In the genomic region with DNA sequence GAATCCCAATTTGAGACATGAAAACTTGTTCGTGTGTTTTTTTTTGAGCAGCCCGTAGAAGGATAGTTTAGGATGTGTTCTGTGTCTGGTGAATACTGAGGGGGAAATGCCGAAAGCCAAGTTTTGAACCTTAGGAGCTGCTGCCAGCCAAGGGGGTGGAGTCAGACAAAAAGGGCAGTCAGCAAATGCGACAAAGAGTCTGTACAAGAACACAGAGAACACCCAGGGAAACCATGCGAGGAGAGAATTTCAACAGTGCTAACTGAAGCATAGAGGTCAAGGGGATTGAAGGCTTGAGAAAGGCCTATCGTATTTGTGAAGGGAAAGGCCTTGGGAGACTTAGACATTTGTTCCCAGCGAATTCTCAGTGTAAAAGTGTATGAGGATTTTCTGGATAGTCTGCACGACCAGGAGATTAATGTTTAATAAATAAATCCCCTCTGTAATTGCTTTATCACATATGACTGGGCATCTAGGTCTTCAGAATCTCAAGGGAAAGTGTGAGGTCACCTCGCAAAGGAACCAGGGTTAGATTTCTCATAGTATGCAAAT, we compare ENCODE assay signal across 10 mouse cellular contexts.
DNase-seq lines count a peak whose midpoint lies in the region; ATAC-seq lines count a peak whose summit lies in the region.
"Had no signal": no experiment of that assay in that cellular context is flagged by ENCODE, and none has a peak within 500 bp of the region (broad histone marks: within the 10 kb centered on the region; RNA-seq: fewer than 3 reads in every experiment).

No protein-coding gene starts in this region.

- H3K4me2 ChIP-seq in hindbrain, embryonic 14.5 days (replicated peaks), result no peak overlapping the region
- no peak overlapping the region for H3K4me2 ChIP-seq in hindbrain, embryonic 11.5 days (replicated peaks; ENCODE audit: low read depth, low read length)
- H3K4me2 ChIP-seq in neural tube, embryonic 15.5 days, result no peak overlapping the region
- H3K4me2 ChIP-seq in liver, embryonic 12.5 days, result no peak overlapping the region
- H3K4me2 ChIP-seq: forebrain, embryonic 12.5 days; neural tube, embryonic 13.5 days had no signal

- H3K4me1 ChIP-seq in hindbrain, embryonic 14.5 days (replicated peaks; ENCODE audit: control insufficient read depth, insufficient read depth, low read length), result no peaks in the 10 kb centered on the region
- no peaks in the 10 kb centered on the region for H3K4me1 ChIP-seq in hindbrain, embryonic 11.5 days (replicated peaks; ENCODE audit: control insufficient read depth, insufficient read depth, low read length)
- no peaks in the 10 kb centered on the region for H3K4me1 ChIP-seq in neural tube, embryonic 15.5 days
- no peaks in the 10 kb centered on the region for H3K4me1 ChIP-seq in liver, embryonic 12.5 days
- H3K4me1 ChIP-seq: forebrain, embryonic 12.5 days; neural tube, embryonic 13.5 days had no signal

- no peak for ATAC-seq in hindbrain, embryonic 14.5 days (ENCODE audit: low FRiP score)
- ATAC-seq in hindbrain, embryonic 11.5 days (ENCODE audit: low FRiP score), result no peak
- peak; percentile 65; the same call in 1 of the 2 replicates for ATAC-seq in neural tube, embryonic 15.5 days (ENCODE audit: low FRiP score)
- ATAC-seq in liver, embryonic 12.5 days, result no peak

- H3K27ac ChIP-seq in hindbrain, embryonic 14.5 days, result 0 out of 2 replicates have a peak overlapping the region, but pooled peaks have one; percentile 14
- H3K27ac ChIP-seq in hindbrain, embryonic 11.5 days (ENCODE audit: low read depth, low read length), result no peak overlapping the region
- H3K27ac ChIP-seq in neural tube, embryonic 15.5 days (replicated peaks), result 0 out of 2 replicates have a peak overlapping the region, but pooled peaks have one; percentile 42
- no peak overlapping the region for H3K27ac ChIP-seq in liver, embryonic 12.5 days
- H3K27ac ChIP-seq: forebrain, embryonic 12.5 days; neural tube, embryonic 13.5 days had no signal

- no peak overlapping the region for H3K9ac ChIP-seq in hindbrain, embryonic 14.5 days
- no peak overlapping the region for H3K9ac ChIP-seq in hindbrain, embryonic 11.5 days (ENCODE audit: low read depth, low read length)
- no peak overlapping the region for H3K9ac ChIP-seq in neural tube, embryonic 15.5 days (replicated peaks)
- H3K9ac ChIP-seq in liver, embryonic 12.5 days, result no peak overlapping the region
- H3K9ac ChIP-seq: forebrain, embryonic 12.5 days; neural tube, embryonic 13.5 days had no signal

- H3K36me3 ChIP-seq in hindbrain, embryonic 14.5 days (replicated peaks; ENCODE audit: control insufficient read depth, insufficient read depth), result no peaks in the 10 kb centered on the region
- no peaks in the 10 kb centered on the region for H3K36me3 ChIP-seq in hindbrain, embryonic 11.5 days (ENCODE audit: control insufficient read depth, insufficient read depth, low read length)
- no peaks in the 10 kb centered on the region for H3K36me3 ChIP-seq in neural tube, embryonic 15.5 days
- H3K36me3 ChIP-seq in liver, embryonic 12.5 days, result no peaks in the 10 kb centered on the region
- H3K36me3 ChIP-seq: forebrain, embryonic 12.5 days; neural tube, embryonic 13.5 days had no signal

- no peak overlapping the region for H3K4me3 ChIP-seq in hindbrain, embryonic 14.5 days (replicated peaks; ENCODE audit: low read length)
- H3K4me3 ChIP-seq in hindbrain, embryonic 11.5 days (ENCODE audit: low read depth, low read length), result no peak overlapping the region
- H3K4me3 ChIP-seq in neural tube, embryonic 15.5 days (replicated peaks), result no peak overlapping the region
- H3K4me3 ChIP-seq in liver, embryonic 12.5 days, result no peak overlapping the region
- H3K4me3 ChIP-seq: forebrain, embryonic 12.5 days; neural tube, embryonic 13.5 days had no signal

- DNase-seq in hindbrain, embryonic 14.5 days (ENCODE audit: low spot score), result no peak
- DNase-seq in hindbrain, embryonic 11.5 days (ENCODE audit: low spot score), result no peak
- DNase-seq in neural tube, embryonic 10.5 days (ENCODE audit: extremely low spot score, low spot score), result no peak
- DNase-seq in kidney, adult 9 months, result peak; percentile 92
- peak; percentile 25 to 41 for DNase-seq in layer of hippocampus, postnatal 10 days (ENCODE audit: low spot score in 2 of 2)
- DNase-seq: heart, postnatal 4 days had no signal

- H3K9me3 ChIP-seq in hindbrain, embryonic 14.5 days (ENCODE audit: control insufficient read depth, low read length), result no peaks in the 10 kb centered on the region
- H3K9me3 ChIP-seq in hindbrain, embryonic 11.5 days (ENCODE audit: control insufficient read depth, low read length), result no peaks in the 10 kb centered on the region
- no peaks in the 10 kb centered on the region for H3K9me3 ChIP-seq in neural tube, embryonic 15.5 days (replicated peaks)
- H3K9me3 ChIP-seq in liver, embryonic 12.5 days (replicated peaks), result no peaks in the 10 kb centered on the region
- H3K9me3 ChIP-seq: forebrain, embryonic 12.5 days; neural tube, embryonic 13.5 days had no signal

- no peaks in the 10 kb centered on the region for H3K27me3 ChIP-seq in hindbrain, embryonic 14.5 days (ENCODE audit: control insufficient read depth, insufficient read depth, low read length)
- H3K27me3 ChIP-seq in hindbrain, embryonic 11.5 days (ENCODE audit: control insufficient read depth, insufficient read depth, low read length), result no peaks in the 10 kb centered on the region
- H3K27me3 ChIP-seq in neural tube, embryonic 15.5 days (replicated peaks), result no peaks in the 10 kb centered on the region
- no peaks in the 10 kb centered on the region for H3K27me3 ChIP-seq in liver, embryonic 12.5 days (replicated peaks)
- H3K27me3 ChIP-seq: forebrain, embryonic 12.5 days; neural tube, embryonic 13.5 days had no signal

- 62% methylated on average over 9 of the region's 9 CpGs for WGBS in hindbrain, embryonic 14.5 days
- WGBS in hindbrain, embryonic 11.5 days, result 77% methylated on average over 9 of the region's 9 CpGs
- 73% methylated on average over 9 of the region's 9 CpGs for WGBS in neural tube, embryonic 15.5 days
- 72% methylated on average over 9 of the region's 9 CpGs for WGBS in liver, embryonic 12.5 days (ENCODE audit: insufficient replicate concordance)

Comparison
In these comparisons a context has a peak if more than half of its experiments do, and no peak if none do; other contexts are left out.
1. H3K27ac ChIP-seq: peak in hindbrain, embryonic 14.5 days (single experiment) and neural tube, embryonic 15.5 days (single experiment); none in hindbrain, embryonic 11.5 days (single experiment) and liver, embryonic 12.5 days (single experiment).
2. DNase-seq: peak in kidney, adult 9 months (single experiment) and layer of hippocampus, postnatal 10 days (2 of 2); none in hindbrain, embryonic 14.5 days (single experiment), hindbrain, embryonic 11.5 days (single experiment) and neural tube, embryonic 10.5 days (single experiment).